Mouse (Mus musculus) bone marrow, adult 2 months (tissue): Measurements from ENCODE around the gene Arhgap9. TPM values are rescaled to one million over a fixed set of nuclear protein-coding genes. Genes with fewer than 3 reads are reported as not detected.
A peak's percentile ranks its signal among the peaks of the same experiment; 100 is the strongest.

Experiments
- H3K27ac ChIP-seq: fragments of 200-500 bp; 2 replicates; pipeline ENCODE4 v1.5.1; 2012; ENCODE audit warnings: low read depth, mild to moderate bottlenecking, control low read depth, inconsistent platforms, low read length; ENCODE audit not compliant: control insufficient read depth, poor library complexity, insufficient read depth
- H3K4me1 ChIP-seq: fragments of 200-500 bp; 2 replicates; pipeline ENCODE4 v1.6.1; 2011; ENCODE audit warnings: low read length; ENCODE audit not compliant: control insufficient read depth, insufficient read depth
- H3K4me3 ChIP-seq: fragments of 200-500 bp; replicated peaks from 2 replicates; pipeline ENCODE3; 2011; ENCODE audit warnings: mild to moderate bottlenecking, low read depth, low read length, control low read depth; ENCODE audit not compliant: control insufficient read depth
- CTCF ChIP-seq: fragments of 200-500 bp; IDR thresholded peaks from 2 replicates; pipeline ENCODE4 v1.5.1; 2011; ENCODE audit warnings: low read length, control low read depth; ENCODE audit not compliant: control insufficient read depth, insufficient read depth
- POLR2A ChIP-seq: fragments of 200-500 bp; IDR thresholded peaks from 2 replicates; pipeline ENCODE4 v1.6.1; 2011; ENCODE audit warnings: low read depth, mild to moderate bottlenecking, control low read depth, low read length, borderline replicate concordance; ENCODE audit not compliant: control insufficient read depth
- WGBS: fragments of 180-500 bp; shearing (Covaris S2); methylation state at CpG from one replicate; pipeline ENCODE4 v1.1.7; 2018; 5-methylcytosine and 5-hydroxymethylcytosine counted together
- polyA plus RNA-seq: library from polyadenylated mRNA; stranded (reverse); fragments of >200 nt; gene quantifications from 2 replicates; pipeline ENCODE4 v1.2.4, GENCODE M21; 2011; ENCODE audit warnings: low replicate concordance; ENCODE audit not compliant: missing spikeins, insufficient read depth, insufficient read length

Arhgap9 gene
- polyA plus RNA-seq, 1 experiment = 77.2 TPM

DNA sequence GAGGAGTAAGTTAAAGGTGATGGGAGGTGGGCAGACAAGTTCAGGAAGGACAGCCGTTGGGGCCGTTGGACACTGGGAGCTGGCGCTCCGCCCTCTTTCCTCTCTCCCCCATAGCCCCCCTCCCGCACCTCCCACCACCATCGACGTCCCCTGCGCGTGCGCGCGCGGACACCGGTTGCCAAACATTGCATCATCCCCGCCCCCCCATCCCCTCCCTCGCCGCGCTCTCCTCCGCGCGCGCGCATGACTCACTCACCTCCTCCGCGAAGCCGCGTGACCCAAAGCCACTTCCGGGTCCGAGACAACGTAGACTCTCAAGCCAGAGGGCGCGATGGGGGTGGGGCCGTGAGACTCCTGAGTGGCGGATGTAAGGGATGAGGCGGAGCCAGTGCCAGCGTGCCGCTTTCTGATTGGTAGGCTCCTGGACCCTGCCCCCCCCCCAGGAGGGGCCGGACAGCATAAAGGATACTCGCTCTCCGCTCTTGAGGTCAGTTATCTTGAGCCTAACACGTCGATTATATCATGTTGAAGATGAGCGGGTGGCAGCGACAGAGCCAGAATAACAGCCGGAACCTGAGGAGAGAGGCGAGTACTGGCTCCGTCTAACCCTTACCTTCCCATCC is 31.3 kb upstream of the Arhgap9 start:
- under 1% methylated on average over 45 of the region's 47 CpGs for WGBS
- Histone ChIP-seq H3K27ac (peak overlapping the region; percentile 78), H3K4me1 (no peaks in the 10 kb centered on the region; the same call in 1 of the 2 replicates), H3K4me3 (peak overlapping the region; percentile 90)
- TF ChIP-seq CTCF = no peak; the same call in 1 of the 2 replicates
- peak; percentile 86 for TF ChIP-seq POLR2A

DNA sequence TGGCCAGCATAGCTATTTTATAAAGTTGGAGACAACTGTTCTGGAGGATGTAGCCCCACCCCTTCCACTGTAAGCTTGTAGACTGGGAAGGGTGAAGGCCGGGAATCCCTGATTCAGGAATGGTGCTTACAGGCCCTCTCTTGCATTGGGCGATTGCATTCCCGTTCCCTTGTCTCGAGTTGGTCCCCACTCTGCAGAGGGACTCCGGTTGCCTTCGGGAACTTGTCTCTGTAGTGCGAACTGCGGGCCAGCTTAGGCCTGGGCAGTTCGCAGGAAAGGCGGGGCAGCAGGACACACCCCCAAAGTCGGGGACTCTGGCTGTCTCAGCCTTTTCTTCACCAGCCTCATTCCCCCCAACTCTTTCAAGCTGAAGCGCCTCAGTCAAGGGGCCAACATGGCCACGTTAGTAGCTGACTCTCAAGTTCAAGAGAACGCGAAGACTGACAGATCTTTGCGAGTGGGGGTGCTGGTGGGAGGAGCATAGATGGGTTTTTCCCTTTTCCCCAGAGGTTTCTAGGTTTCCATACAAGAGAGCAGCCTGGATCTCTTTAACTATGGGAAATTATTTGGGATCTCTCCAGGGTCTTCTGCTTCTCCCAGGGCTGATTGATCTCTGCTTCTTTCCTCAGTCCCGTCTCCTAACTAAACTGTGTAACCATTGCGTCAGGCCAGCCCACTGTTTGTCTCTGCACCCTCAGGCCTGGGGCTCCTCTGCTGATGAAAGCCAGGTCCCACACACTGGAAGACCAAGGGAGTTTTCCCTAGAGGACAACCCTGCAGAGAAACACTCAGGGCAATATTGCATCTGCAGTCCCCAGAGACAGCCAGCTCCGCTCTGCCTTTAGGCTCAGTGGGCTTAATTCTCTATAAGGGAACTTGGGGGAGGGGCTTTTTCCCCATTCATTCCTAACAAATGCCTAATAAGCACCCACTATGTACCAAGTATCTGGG is 30.6 kb upstream of the Arhgap9 start:
- 3% methylated on average over 19 of the region's 19 CpGs for WGBS
- TF ChIP-seq CTCF = no peak; the same call in 1 of the 2 replicates
- TF ChIP-seq POLR2A = no peak
- Histone ChIP-seq H3K27ac (peak overlapping the region; percentile 78), H3K4me3 (peak overlapping the region; percentile 90), H3K4me1 (no peaks in the 10 kb centered on the region; the same call in 1 of the 2 replicates)

DNA sequence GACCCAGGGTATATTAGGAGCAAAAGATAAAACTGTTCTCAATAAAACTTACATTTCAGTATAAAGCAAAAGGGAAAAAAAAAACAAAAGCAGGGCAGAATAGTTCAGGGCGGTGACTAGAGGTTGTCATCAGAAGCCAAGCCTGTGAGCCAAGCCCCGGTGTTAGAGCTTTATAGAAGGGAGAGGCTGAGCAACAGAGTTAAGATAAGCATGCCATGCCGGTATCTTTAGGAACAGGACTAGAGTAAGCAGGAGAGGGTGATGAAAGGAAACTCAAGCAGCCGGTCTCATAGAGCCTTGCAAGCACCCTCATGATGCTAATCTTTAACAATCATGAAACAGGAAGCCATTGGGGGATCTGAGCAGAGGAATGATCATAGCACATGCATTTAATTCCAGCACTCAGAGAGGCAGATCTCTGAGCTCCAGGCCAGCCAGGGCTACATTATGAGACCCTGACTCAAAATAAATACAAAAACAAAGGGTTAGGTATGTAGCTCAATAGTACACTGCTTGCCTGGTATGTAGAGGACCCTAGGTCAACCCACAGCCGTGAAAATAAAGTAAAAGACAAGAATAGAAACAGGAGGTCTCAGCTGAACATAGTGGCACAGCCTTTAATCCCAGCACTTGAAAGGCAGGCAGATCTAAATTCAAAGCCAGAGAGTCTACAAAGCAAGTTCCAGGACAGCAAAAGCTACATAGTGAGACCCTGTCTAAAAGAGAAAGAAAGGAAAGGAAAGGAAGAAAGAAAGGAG is 29.7 kb upstream of the Arhgap9 start:
- Histone ChIP-seq H3K27ac (peak overlapping the region; percentile 17; the same call in 1 of the 2 replicates), H3K4me3 (peak overlapping the region; percentile 45), H3K4me1 (no peaks in the 10 kb centered on the region; the same call in 1 of the 2 replicates)
- TF ChIP-seq POLR2A (no peak), CTCF (no peak)
- WGBS = 14% methylated on average over 5 of the region's 5 CpGs

DNA sequence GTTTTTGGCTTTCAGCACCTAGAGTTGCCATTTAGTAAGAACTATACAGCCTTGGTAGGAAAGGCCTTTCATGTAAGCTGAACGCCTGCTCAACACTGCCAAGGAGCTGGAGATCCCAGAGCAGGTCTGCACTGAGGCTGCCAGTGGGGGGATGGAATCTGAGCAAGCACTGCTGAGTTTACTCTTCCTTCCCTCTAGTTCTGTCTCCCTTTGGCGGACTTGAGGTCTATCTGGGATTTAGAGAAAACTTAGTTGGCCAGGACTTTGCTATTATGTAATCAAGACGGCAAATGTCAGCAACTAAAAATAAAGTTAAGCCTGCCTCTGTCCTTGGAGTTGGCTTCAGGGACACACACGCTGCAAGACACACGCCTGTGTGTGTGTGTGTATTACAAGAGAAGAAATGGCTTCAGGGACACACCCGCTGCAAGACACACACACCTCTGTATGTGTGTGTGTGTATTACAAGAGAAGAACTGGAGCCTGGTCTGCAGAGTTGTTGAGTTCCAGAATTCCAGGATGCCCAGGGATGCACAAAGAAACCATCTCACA is 28.7 kb upstream of the Arhgap9 start:
- H3K27ac ChIP-seq = no peak overlapping the region
- 62% methylated on average over 6 of the region's 6 CpGs for WGBS
- H3K4me1 ChIP-seq = no peaks in the 10 kb centered on the region; the same call in 1 of the 2 replicates
- TF ChIP-seq POLR2A (no peak), CTCF (no peak)
- no peak overlapping the region for H3K4me3 ChIP-seq

DNA sequence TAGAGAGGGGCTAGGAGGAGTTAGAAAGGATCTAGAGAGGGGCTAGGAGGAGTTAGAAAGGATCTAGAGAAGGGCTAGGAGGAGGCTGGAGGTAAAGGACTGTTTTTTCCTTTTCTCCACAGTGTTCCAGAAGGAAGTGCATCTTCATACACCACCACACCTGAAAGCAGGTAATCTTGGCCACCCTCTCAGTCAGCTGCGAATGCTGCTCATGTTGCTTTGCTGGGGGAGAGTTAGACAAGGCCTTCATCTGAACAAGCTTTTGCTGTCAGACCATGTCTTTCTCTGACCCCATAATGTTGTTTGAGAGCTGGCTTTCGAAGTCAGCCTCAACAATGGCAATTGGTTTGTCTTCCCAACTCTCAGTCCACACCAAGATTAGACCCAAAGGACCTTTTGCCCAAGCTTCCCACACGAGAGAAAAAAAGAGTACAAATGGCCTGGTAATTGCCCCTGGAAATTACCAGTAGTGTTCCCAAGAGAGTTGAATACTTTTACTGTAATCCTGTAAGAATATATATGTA is 28.1 kb upstream of the Arhgap9 start:
- TF ChIP-seq CTCF (no peak), POLR2A (no peak)
- H3K4me3 ChIP-seq = no peak overlapping the region
- no peaks in the 10 kb centered on the region; the same call in 1 of the 2 replicates for H3K4me1 ChIP-seq
- H3K27ac ChIP-seq = no peak overlapping the region
- 87% methylated on average over 3 of the region's 3 CpGs for WGBS

DNA sequence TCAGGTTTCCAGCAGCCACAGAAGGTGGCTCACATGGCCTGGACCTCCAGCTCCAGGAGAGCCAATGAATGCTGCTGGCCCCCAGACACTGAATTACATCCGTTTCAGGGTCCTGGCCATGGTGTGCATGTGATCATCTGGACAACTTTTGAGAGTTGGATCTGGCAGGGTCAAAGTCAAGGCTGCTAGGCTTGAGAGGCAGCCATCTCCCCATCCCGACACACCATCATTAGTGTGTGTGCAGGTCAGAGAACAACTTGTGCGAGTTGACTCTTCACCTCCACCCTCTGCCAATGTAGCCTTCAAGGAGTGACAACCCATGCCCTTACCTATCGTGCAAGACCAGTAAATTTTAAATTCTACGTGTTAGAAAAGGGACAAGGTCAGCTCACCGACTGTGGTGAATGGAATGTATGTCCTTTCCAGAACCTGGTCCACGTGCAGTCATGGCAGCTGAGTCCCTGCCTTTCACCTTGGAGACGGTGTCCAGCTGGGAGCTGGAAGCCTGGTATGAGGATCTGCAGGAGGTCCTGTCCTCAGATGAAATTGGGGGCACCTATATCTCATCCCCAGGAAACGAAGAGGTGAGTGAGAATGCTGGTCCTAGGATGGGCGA is 26.8 kb upstream of the Arhgap9 start:
- no peak overlapping the region for H3K27ac ChIP-seq
- 92% methylated on average over 10 of the region's 10 CpGs for WGBS
- H3K4me1 ChIP-seq = no peaks in the 10 kb centered on the region
- H3K4me3 ChIP-seq = no peak overlapping the region
- TF ChIP-seq POLR2A = no peak
- no peak for TF ChIP-seq CTCF
